Mouse (Mus musculus): Measurements from ENCODE around the gene Sppl2c.

- TF ChIP-seq POLR2A (IDR thresholded peaks at IDR 0.05; ENCODE audit: insufficient read depth, low read depth, low read length) (no peak), CTCF (IDR thresholded peaks at IDR 0.05; ENCODE audit: insufficient read depth, low read depth, low read length) (no peak)
These were observed 51.1 kb downstream of the Sppl2c start for GRCm38 (mm10) chr11:104237226-104237625.
